11 mouse cellular contexts compared by ENCODE assay signal in genomic region chr4:41387755-41388469, GRCm38 (mm10). TPM values are rescaled to one million over a fixed set of nuclear protein-coding genes. Genes with fewer than 3 reads are reported as not detected.
A peak's percentile ranks its signal among the peaks of the same experiment; 100 is the strongest.
DNase-seq lines count a peak whose midpoint lies in the region; ATAC-seq and TF ChIP-seq lines count a peak whose summit lies in the region.
"Had no signal": no experiment of that assay in that cellular context is flagged by ENCODE, and none has a peak within 500 bp of the region (broad histone marks: within the 10 kb centered on the region; RNA-seq: fewer than 3 reads in every experiment).

No protein-coding gene starts in this region.

- H3K27me3 ChIP-seq in intestine, postnatal 0 days (replicated peaks; ENCODE audit: control insufficient read depth, insufficient read depth, low read length), result no peaks in the 10 kb centered on the region
- H3K27me3 ChIP-seq: limb, embryonic 13.5 days had no signal

- no peak overlapping the region for H3K9ac ChIP-seq in intestine, postnatal 0 days (ENCODE audit: low read depth, low read length)
- H3K9ac ChIP-seq: limb, embryonic 13.5 days had no signal

- H3K36me3 ChIP-seq in intestine, postnatal 0 days (ENCODE audit: control insufficient read depth, insufficient read depth), result peaks cover 72% of the 10 kb centered on the region

- TF ChIP-seq CTCF in intestine, postnatal 0 days (IDR thresholded peaks at IDR 0.05; ENCODE audit: low read depth), result no peak

- intact Hi-C loops in gastrocnemius, postnatal 14 days (cut with DNase I; ENCODE audit: low total_unique reads), result loop anchor here (10.0 kb wide), 2 partner anchors 73 to 163 kb away; partner anchors contain the start of gene Dcaf12

- H3K4me3 ChIP-seq in intestine, postnatal 0 days (ENCODE audit: low read depth, low read length), result no peak overlapping the region
- H3K4me3 ChIP-seq: limb, embryonic 13.5 days had no signal

- WGBS in intestine, postnatal 0 days, result 49% methylated on average over 7 of the region's 7 CpGs

- peak; percentile 61 for ATAC-seq in common myeloid progenitor, adult 5-6 weeks (replicated peaks; ENCODE audit: low read depth, poor library complexity, severe bottlenecking)
- ATAC-seq in intestine, postnatal 0 days, result peak; percentile 55; the same call in 1 of the 2 replicates

- DNase-seq in gastrocnemius, postnatal 25 days, result peak; percentile 36
- no peak for DNase-seq in gastrocnemius, postnatal 14 days
- peak; percentile 20 to 44 for DNase-seq in spleen, postnatal 14 days (ENCODE audit: low spot score in 2 of 2)
- DNase-seq in layer of hippocampus, adult 11-12 months (ENCODE audit: low spot score), result no peak
- no peak for DNase-seq in MN1 (ENCODE audit: low spot score)
- DNase-seq in frontal cortex, postnatal 14 days (ENCODE audit: low spot score in 2 of 2), result no peak

- H3K27ac ChIP-seq in intestine, postnatal 0 days (ENCODE audit: low read depth, low read length), result no peak overlapping the region
- H3K27ac ChIP-seq: kidney, postnatal 0 days; limb, embryonic 13.5 days had no signal

- no peak overlapping the region for H3K4me2 ChIP-seq in intestine, postnatal 0 days (replicated peaks; ENCODE audit: low read depth)
- H3K4me2 ChIP-seq: limb, embryonic 13.5 days; midbrain, embryonic 11.5 days had no signal

- H3K4me1 ChIP-seq in intestine, postnatal 0 days (replicated peaks; ENCODE audit: control insufficient read depth, insufficient read depth, low read length), result no peaks in the 10 kb centered on the region
- H3K4me1 ChIP-seq: limb, embryonic 13.5 days had no signal

- no peaks in the 10 kb centered on the region for H3K9me3 ChIP-seq in intestine, postnatal 0 days (ENCODE audit: control insufficient read depth)
- H3K9me3 ChIP-seq: limb, embryonic 13.5 days had no signal

RNA-seq across cellular contexts. Expression of gene Ubap1, which starts 39.1 kb away (rescaled TPM):
- total RNA-seq in gastrocnemius, postnatal 25 days (2021), result 10 to 100 TPM; 30.2 to 33.2 TPM
- total RNA-seq in gastrocnemius, postnatal 14 days (2021), result 10 to 100 TPM; 40.0 to 49.2 TPM
- total RNA-seq in common myeloid progenitor, adult 5-6 weeks (2017), result 28.9 and 44.8 TPM in 2 replicates
- polyA plus RNA-seq in intestine, postnatal 0 days (2015; fragmentation: Nextera tagmentation; extraction: Ambion mirVana), result 36.3 and 44.7 TPM in 2 replicates

Comparison
In these comparisons a context has a peak if more than half of its experiments do, and no peak if none do; other contexts are left out.
1. DNase-seq: peak in gastrocnemius, postnatal 25 days (single experiment) and spleen, postnatal 14 days (2 of 2); none in gastrocnemius, postnatal 14 days (single experiment), layer of hippocampus, adult 11-12 months (single experiment), MN1 (single experiment) and frontal cortex, postnatal 14 days (0 of 2).